Mouse (Mus musculus) hindbrain, embryonic 15.5 days (tissue): ENCODE results near the gene Zfp710. TPM values are rescaled to one million over a fixed set of nuclear protein-coding genes. Genes with fewer than 3 reads are reported as not detected.
A peak's percentile ranks its signal among the peaks of the same experiment; 100 is the strongest.
"Not testable (repeated sequence)": the region's sequence is repeated elsewhere in the genome, so short reads cannot be mapped to it uniquely, and the experiment has no call there.

ENCODE experiments used
- ATAC-seq: fragments of 200-750 bp; cut with Nextera tagmentation; 2 replicates; pipeline ENCODE4 v1.8.0; 2017; ENCODE audit warnings: low read depth, moderate number of reproducible peaks, moderate TSS enrichment; ENCODE audit not compliant: low FRiP score
- H3K27ac ChIP-seq: fragments of 300-500 bp; sonication (generic); replicated peaks from 2 replicates; pipeline ENCODE4 v1.5.1; 2015; ENCODE audit warnings: mild to moderate bottlenecking, inconsistent platforms
- H3K27me3 ChIP-seq: fragments of 300-500 bp; sonication (generic); 2 replicates; pipeline ENCODE4 v1.6.1; 2015; ENCODE audit warnings: control low read depth, inconsistent platforms
- H3K36me3 ChIP-seq: fragments of 300-500 bp; sonication (generic); 2 replicates; pipeline ENCODE4 v1.6.1; 2015; ENCODE audit warnings: control low read depth, inconsistent platforms
- H3K4me1 ChIP-seq: fragments of 300-500 bp; sonication (generic); replicated peaks from 2 replicates; pipeline ENCODE4 v1.6.1; 2015; ENCODE audit warnings: control low read depth, inconsistent platforms
- H3K4me2 ChIP-seq: fragments of 300-500 bp; sonication (generic); 2 replicates; pipeline ENCODE4 v1.6.1; 2015; ENCODE audit warnings: moderate library complexity, mild to moderate bottlenecking, inconsistent platforms
- H3K4me3 ChIP-seq: fragments of 300-500 bp; sonication (generic); 2 replicates; pipeline ENCODE4 v1.5.1; 2015; ENCODE audit warnings: mild to moderate bottlenecking, inconsistent platforms
- H3K9ac ChIP-seq: fragments of 300-500 bp; sonication (generic); 2 replicates; pipeline ENCODE4 v1.6.1; 2015; ENCODE audit warnings: inconsistent platforms
- H3K9me3 ChIP-seq: fragments of 300-500 bp; sonication (generic); 2 replicates; pipeline ENCODE4 v1.6.1; 2016; ENCODE audit warnings: control low read depth, inconsistent platforms
- WGBS: fragments of 180-500 bp; shearing (Covaris S2); methylation state at CpG from one replicate; pipeline ENCODE4 v1.1.7; 2015; 5-methylcytosine and 5-hydroxymethylcytosine counted together
- polyA plus RNA-seq: library from polyadenylated mRNA; unstranded; fragments of >200 nt; fragmentation: Nextera tagmentation; extraction: Ambion mirVana; gene quantifications from 2 replicates; pipeline ENCODE4 v1.2.1, GENCODE M21; 2015

The Zfp710 gene
- polyA plus RNA-seq, 1 experiment from 2014 or later, result 16.3 TPM

DNA sequence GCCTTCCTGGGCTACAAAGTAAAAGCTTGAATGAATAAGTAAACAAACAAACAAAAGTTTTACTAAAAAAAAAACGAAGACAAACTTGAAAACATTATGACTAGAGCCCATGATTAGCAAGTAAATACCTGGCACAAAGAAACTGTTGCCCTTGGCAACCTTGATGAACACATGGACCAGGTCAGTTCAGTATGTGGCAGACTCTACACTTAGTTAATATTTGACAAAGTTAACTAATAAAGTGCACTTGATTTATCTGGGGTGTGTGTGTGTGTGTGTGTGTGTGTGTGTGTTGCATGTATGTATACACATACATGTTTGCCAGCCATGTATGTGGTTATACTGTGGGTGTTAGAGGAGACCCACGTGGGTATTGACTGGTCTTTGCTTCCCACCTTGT lies 25.1 kb downstream of the Zfp710 start:
- Histone ChIP-seq H3K9ac (no peak overlapping the region), H3K36me3 (no peaks in the 10 kb centered on the region), H3K4me1 (peaks cover 30% of the 10 kb centered on the region), H3K4me3 (no peak overlapping the region), H3K9me3 (no peaks in the 10 kb centered on the region), H3K27ac (no peak overlapping the region), H3K27me3 (no peaks in the 10 kb centered on the region), H3K4me2 (no peak overlapping the region)
- 56% methylated on average over 2 of the region's 2 CpGs for WGBS
- ATAC-seq, result no peak

DNA sequence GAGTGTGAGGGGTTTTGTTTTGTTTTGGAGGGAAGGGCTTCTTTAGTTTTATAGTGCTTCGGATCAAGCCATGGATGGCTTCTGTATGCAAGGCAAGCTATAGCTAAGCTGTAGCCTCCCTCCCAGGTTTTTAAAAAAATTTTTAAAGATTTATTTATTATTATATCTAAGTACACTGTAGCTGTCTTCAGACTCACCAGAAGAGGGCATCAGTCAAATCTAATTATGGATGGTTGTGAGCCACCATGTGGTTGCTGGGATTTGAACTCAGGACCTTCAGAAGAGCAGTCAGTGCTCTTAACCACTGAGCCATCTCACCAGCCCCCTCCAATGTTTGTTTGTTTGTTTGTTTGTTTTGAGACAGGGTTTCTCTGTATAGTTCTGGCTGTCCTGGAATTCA lies 25.8 kb downstream of the Zfp710 start:
- peaks cover 27% of the 10 kb centered on the region for H3K4me1 ChIP-seq
- H3K27me3 ChIP-seq, H3K9me3 ChIP-seq, H3K27ac ChIP-seq, H3K4me2 ChIP-seq, H3K4me3 ChIP-seq, ATAC-seq, H3K36me3 ChIP-seq, H3K9ac ChIP-seq: not testable (repeated sequence)
- WGBS, result 98% methylated on average over 1 of the region's 1 CpGs

DNA sequence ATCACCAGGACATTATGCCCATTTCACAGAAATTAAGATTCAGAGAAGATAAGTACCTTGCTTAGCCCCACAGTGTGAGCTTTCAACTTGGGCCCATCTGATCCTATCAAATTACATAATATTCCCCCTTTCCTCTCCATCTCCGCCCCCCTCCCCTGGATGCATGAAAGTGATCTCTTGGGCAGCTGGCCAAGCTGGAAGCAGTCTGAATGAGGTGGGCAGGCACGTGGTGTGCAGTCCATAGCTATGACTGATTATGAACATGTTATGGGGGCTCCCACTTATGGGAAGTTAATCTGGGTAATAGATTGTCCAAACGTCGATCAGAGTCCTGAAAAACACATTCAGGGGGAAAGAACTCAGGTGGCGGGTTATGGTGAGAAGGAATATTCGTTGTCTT lies 27.2 kb downstream of the Zfp710 start:
- no peaks in the 10 kb centered on the region for H3K27me3 ChIP-seq
- ATAC-seq, result no peak
- H3K27ac ChIP-seq, result no peak overlapping the region
- no peak overlapping the region for H3K9ac ChIP-seq
- H3K4me2 ChIP-seq, result no peak overlapping the region
- H3K4me3 ChIP-seq, result no peak overlapping the region
- H3K36me3 ChIP-seq, result no peaks in the 10 kb centered on the region
- peaks cover 39% of the 10 kb centered on the region for H3K4me1 ChIP-seq
- no peaks in the 10 kb centered on the region for H3K9me3 ChIP-seq
- WGBS, result 73% methylated on average over 6 of the region's 6 CpGs

DNA sequence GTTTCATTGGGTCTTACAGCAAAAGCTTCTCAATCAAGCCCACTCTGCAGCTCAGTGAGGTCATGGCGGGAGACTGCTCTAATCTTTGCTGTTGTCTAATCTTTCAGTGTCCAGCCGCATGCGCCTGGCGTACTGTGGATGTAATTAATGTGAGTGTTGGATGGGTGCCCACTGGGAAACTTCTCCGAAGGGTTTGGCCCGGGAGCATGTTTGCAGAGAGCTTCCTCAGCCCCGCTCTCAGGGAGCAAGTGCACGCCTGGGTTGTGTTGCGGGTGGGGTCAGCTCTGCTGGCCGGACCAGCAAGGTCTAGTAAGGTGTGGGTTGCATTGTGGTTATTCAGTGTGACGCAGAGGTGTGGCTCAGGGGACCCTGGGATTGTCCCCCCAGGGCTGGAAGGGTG lies 27.6 kb downstream of the Zfp710 start:
- Histone ChIP-seq H3K4me1 (peaks cover 41% of the 10 kb centered on the region), H3K4me3 (no peak overlapping the region), H3K27ac (no peak overlapping the region), H3K9me3 (no peaks in the 10 kb centered on the region), H3K9ac (no peak overlapping the region), H3K4me2 (no peak overlapping the region), H3K27me3 (no peaks in the 10 kb centered on the region), H3K36me3 (no peaks in the 10 kb centered on the region)
- 42% methylated on average over 11 of the region's 11 CpGs for WGBS
- ATAC-seq, result no peak

DNA sequence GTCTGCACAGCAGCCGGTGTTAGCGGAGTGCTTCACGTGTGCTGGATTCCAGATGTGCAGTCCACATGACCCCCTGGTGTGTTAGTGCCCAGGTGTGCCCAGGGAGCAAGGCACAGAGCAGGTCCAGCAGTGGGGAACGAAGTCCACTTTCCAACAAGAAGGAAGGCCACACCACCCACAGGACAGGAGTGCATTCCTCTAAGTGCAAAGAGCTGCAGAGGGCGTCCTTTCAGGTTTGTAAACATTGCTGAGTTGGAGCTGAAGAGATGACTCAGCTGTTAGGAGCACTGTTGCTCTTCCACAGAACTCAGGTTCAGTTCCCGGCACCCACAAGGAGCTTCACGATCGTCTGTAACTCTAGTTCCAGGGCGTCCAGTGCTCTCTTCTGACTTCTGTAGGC lies 28.5 kb downstream of the Zfp710 start:
- no peak overlapping the region for H3K4me3 ChIP-seq
- H3K9ac ChIP-seq, result no peak overlapping the region
- H3K4me1 ChIP-seq, result peaks cover 44% of the 10 kb centered on the region
- 94% methylated on average over 9 of the region's 9 CpGs for WGBS
- H3K27ac ChIP-seq, result no peak overlapping the region
- no peak for ATAC-seq
- no peak overlapping the region for H3K4me2 ChIP-seq
- no peaks in the 10 kb centered on the region for H3K36me3 ChIP-seq
- H3K9me3 ChIP-seq, result no peaks in the 10 kb centered on the region
- H3K27me3 ChIP-seq, result no peaks in the 10 kb centered on the region

DNA sequence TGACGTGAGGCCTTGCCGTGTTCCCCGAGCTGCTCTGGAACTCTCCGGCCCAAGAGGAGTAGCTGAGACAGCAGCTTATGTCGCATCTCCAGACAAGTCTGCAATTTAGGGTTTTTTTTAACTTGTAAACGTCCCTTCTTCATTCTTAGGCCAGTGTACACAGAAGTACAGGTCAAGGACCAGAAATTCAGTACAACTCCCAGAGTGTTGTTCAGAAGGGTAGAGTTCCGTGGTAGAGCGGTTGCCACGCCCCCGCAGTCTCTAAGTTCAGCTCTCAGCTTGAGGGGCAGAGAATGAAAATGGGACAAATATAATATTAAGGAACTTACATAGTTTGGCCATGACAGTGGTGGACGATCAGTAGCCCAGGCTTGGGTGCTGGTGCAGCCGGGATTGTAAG lies 31.2 kb downstream of the Zfp710 start:
- no peak overlapping the region for H3K4me3 ChIP-seq
- H3K4me2 ChIP-seq, result no peak overlapping the region
- no peaks in the 10 kb centered on the region for H3K27me3 ChIP-seq
- no peak overlapping the region for H3K9ac ChIP-seq
- WGBS, result 79% methylated on average over 12 of the region's 12 CpGs
- H3K4me1 ChIP-seq, result peaks cover 48% of the 10 kb centered on the region
- no peak for ATAC-seq
- H3K9me3 ChIP-seq, result no peaks in the 10 kb centered on the region
- H3K27ac ChIP-seq, result no peak overlapping the region
- no peaks in the 10 kb centered on the region for H3K36me3 ChIP-seq

DNA sequence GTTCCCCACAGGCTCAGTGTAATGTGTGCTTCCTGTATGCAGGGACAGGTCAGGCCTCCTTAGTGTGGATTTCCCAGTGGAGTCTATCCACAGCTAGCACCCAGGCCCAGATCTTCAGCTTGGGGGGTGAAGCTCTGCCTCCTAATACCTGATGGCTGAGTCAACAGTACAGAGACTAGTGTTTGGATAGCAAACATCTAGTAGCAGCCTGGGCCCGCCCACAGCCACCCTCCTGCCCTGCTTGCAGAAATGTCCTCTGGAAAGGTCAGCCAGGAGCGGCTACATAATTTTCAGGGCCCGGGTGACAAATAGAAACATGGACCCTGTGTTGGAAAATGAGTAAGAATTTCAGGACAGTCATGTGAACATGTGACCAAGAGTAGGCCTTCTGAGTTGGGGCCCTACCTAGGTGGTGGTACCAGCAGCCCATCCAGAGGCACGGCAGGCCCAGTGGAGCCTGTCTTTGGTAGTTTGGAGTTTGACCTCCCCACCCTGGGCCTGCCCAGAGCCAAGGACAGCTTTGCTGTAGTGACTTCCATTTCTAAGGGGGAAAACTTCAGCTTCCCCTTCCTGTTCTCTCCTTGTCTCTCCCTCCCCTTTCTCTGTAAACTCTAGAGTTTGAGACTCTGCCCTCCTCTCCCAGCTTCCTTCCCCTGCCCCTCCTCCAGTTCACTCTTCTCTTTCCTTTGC lies 32.5 kb downstream of the Zfp710 start:
- Histone ChIP-seq H3K4me3 (no peak overlapping the region), H3K36me3 (no peaks in the 10 kb centered on the region), H3K27ac (no peak overlapping the region), H3K9me3 (no peaks in the 10 kb centered on the region), H3K4me1 (peaks cover 45% of the 10 kb centered on the region), H3K9ac (no peak overlapping the region), H3K27me3 (no peaks in the 10 kb centered on the region), H3K4me2 (0 out of 2 replicates have a peak overlapping the region, but pooled peaks have one; percentile 0)
- ATAC-seq, result no peak
- 45% methylated on average over 4 of the region's 4 CpGs for WGBS

DNA sequence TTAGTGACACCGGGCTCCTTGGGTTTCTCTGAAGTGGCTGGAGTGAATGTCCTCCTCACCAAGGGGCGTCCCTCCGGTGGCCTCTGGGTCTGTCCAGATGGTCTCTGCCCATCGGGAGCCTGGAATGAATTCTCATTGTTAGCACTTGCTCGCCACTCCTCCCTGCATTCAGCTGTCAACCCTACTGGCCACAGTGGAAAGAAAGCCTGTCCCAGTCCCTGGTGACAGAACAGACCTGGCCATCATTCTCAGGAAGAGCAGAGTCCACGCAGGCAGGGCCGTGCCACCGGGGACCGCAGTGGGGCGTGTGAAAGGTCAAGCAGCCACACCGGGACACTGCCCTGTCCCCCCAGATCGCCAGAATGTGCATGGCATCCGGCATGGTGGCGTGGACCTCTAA lies 33.2 kb downstream of the Zfp710 start:
- Histone ChIP-seq H3K4me3 (no peak overlapping the region), H3K36me3 (no peaks in the 10 kb centered on the region), H3K27ac (no peak overlapping the region; the same call in 1 of the 2 replicates), H3K4me2 (0 out of 2 replicates have a peak overlapping the region, but pooled peaks have one; percentile 0), H3K9me3 (no peaks in the 10 kb centered on the region), H3K4me1 (peaks cover 43% of the 10 kb centered on the region), H3K27me3 (no peaks in the 10 kb centered on the region), H3K9ac (no peak overlapping the region)
- WGBS, result 9% methylated on average over 14 of the region's 14 CpGs
- no peak for ATAC-seq

DNA sequence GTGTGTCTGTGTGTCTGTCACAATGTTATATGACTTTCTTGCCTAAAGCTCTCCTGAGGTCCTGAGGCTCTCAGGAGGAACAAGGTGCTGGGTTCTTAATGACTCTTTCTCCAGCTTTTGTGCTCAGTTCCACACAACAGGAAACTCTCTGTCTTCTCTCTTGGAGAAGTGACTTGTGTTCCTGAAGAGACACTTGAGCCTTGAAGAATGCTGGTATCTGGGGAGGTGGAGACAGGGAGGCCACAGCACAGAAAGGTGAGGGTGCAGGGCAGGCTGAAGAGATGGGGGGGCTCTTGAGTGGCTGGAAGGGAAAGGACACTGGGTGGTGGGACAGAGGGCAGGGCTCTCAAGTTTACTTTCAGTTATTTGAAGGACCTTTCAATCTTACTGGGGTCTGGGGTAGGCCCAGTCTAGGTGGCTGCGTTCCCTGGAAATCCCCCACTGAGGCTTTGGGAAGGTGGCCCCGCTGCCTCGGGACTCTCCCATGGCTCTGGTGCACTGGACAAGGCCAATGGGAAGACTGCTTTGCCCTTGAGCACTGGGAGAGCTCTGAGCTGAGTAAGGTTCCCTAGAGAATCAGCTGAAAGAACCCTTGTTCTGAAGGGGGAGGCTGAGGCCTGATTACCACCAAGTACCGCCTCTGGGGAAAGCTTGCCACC lies 33.9 kb downstream of the Zfp710 start:
- H3K27me3 ChIP-seq, result no peaks in the 10 kb centered on the region
- ATAC-seq, result no peak
- no peak overlapping the region; the same call in 1 of the 2 replicates for H3K27ac ChIP-seq
- no peaks in the 10 kb centered on the region for H3K9me3 ChIP-seq
- H3K4me3 ChIP-seq, result no peak overlapping the region
- peaks cover 51% of the 10 kb centered on the region for H3K4me1 ChIP-seq
- H3K4me2 ChIP-seq, result no peak overlapping the region
- 72% methylated on average over 4 of the region's 4 CpGs for WGBS
- no peak overlapping the region for H3K9ac ChIP-seq
- H3K36me3 ChIP-seq, result no peaks in the 10 kb centered on the region

DNA sequence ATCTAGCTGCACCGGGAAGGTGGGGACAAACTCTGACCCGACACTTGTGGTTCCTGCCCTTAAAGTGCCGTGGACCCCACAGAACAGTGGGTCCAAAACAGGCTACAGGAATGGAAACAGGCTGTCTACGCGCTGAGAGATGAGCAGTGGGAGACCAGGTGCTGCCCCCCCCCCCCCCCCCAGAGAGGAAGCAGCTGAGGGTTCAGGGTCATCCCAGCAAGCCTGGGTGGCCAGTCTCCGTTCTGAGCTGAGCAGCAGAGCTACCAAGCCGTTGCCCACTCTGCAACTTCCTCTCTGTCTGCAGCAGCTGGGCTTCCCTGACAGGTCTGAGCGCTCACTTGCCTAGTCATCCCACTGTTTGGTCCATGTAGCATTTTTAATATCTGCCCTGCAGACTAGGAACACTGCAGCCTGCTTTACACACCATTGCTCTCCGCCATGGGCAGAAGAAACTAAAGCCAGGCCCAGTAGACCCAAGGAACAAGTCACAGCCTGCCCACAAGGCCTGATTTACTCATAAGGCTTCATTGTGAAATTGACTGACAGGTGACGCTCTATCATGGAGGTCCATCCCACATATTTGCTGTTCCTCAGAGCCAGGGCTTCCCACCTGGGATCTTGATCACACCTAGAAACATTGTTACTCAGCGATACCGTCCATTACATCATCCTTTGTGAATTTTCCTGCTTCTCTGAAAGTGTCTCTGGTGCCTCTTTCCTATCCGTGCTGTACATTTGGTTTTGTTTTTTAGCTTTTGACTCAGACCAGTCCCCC lies 34.6 kb downstream of the Zfp710 start:
- Histone ChIP-seq H3K4me2 (no peak overlapping the region), H3K4me1 (peaks cover 58% of the 10 kb centered on the region), H3K36me3 (no peaks in the 10 kb centered on the region), H3K4me3 (no peak overlapping the region), H3K9me3 (no peaks in the 10 kb centered on the region), H3K27ac (no peak overlapping the region), H3K27me3 (no peaks in the 10 kb centered on the region), H3K9ac (no peak overlapping the region)
- no peak for ATAC-seq
- WGBS, result 74% methylated on average over 13 of the region's 13 CpGs

DNA sequence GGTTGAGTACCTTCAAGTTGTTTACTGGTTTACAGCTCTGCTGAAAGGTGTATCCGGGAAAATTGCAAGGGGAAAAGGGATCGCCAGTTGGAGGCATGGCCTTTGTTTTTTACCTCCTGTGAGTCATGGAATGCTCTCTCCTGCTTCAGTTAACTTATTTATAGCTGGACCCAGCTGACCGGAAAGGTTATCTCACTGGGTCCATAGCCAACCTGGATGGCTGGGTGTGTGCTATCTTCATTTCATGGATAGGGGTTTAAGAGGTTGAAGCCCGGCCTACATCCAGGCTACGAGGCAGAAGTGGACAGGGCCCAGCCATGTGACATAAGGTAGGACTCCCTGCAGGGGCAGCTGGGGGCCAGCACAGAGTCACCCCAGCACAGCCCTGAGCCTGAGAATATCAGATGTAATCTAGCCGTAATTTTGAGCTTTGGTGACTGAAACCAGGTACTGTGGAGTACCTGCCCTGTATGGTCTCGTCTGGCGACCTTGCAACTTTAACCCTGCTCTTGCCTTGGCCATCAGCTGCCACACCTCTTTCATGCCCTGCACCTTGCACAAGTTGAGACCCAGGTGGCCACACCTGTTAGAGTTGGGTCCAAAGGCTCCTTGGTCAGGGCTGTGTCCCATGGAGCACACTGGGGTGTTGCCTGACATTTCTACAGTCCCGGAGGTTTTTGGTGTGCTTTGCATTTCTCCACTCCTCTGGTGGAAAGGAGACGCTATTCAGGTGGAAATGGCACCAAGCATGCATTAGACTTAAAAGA lies 35.6 kb downstream of the Zfp710 start:
- Histone ChIP-seq H3K36me3 (no peaks in the 10 kb centered on the region), H3K27me3 (no peaks in the 10 kb centered on the region), H3K9ac (no peak overlapping the region), H3K4me1 (peaks cover 65% of the 10 kb centered on the region), H3K27ac (no peak overlapping the region), H3K9me3 (no peaks in the 10 kb centered on the region), H3K4me3 (no peak overlapping the region), H3K4me2 (no peak overlapping the region)
- WGBS, result 88% methylated on average over 10 of the region's 10 CpGs
- ATAC-seq, result no peak
